Mouse (Mus musculus): ENCODE measurements around the gene Cox17.

DNA sequence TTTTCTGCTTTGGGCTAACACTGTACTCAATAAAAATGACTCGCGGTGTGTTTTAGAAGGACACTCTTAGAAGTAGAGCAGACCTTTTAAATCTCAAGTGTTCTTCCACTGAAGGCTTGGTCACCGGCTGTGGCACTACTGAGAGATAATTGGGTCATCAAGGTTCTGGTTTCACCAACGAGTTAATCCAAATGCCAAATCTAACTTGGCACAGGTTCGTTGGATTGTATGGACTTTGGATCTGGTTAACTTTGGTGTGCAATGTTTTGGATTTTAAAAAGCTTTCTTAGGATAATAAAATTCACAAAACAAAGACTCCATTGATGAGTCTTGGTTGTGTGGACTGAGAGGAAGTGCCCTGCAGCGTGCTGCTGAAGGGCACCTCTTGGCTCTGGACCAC is 48.4 kb upstream of the Cox17 start:
- TF ChIP-seq MYOD1 (IDR thresholded peaks at IDR 0.05; ENCODE audit: control insufficient read depth in 1 of 3, insufficient read length in 2 of 3, low read depth in 2 of 3) (no peak), CEBPB (IDR thresholded peaks at IDR 0.05; ENCODE audit: insufficient read depth, poor library complexity, severe bottlenecking) (no peak), TCF12 (IDR thresholded peaks at IDR 0.05; ENCODE audit: insufficient read depth, poor library complexity, severe bottlenecking) (no peak)
